Mouse (Mus musculus) liver, embryonic 14.5 days (tissue): ENCODE results near the gene Kcna2.

Experiments used
- CTCF ChIP-seq: IDR thresholded peaks from 2 replicates; pipeline ENCODE4 v1.5.1; 2016; ENCODE audit warnings: antibody characterized with exemption, low read depth, control low read depth
- EP300 ChIP-seq: IDR thresholded peaks from 2 replicates; pipeline ENCODE4 v1.6.1; 2016; ENCODE audit warnings: antibody characterized with exemption, low read depth

- no peak for TF ChIP-seq CTCF
- no peak for TF ChIP-seq EP300
Measured at GRCm38 (mm10) chr3:107099866-107100265, 1.1 kb upstream of the Kcna2 start.
